ENCODE assay signal across 23 mouse cellular contexts in the genomic region with DNA sequence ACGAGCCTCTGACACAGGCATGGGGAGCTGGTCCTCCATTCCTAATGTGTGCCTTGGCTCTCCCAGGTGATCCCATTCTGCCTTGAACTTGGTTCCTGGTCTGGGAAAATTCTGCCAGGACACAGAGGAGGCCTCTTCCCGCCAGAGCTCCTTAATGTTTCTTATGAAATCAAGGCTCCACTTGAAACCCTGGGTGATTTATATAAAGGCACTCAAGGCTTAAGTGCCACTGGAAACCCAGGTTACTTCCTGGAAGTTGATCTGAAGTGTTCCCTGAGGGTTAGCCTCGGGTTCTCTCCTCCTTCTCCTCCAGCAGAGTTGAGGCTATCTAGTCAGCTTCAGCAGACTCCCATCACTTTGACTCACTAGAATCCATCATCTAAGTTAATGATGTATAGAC.
"Had no signal": no experiment of that assay in that cellular context is flagged by ENCODE, and none has a peak within 500 bp of the region (broad histone marks: within the 10 kb centered on the region; RNA-seq: fewer than 3 reads in every experiment).

No protein-coding gene starts in this region.

- ATAC-seq: forebrain, postnatal 0 days; hindbrain, postnatal 0 days; intestine, embryonic 16.5 days had no signal

- H3K27me3 ChIP-seq: heart, embryonic 13.5 days; heart, embryonic 15.5 days; kidney, embryonic 15.5 days had no signal

- DNase-seq: forebrain, postnatal 0 days; gastrocnemius, postnatal 14 days; gastrocnemius, postnatal 36 days; heart, adult 18-20 months; heart, postnatal 14 days; heart, postnatal 36 days; kidney, adult 11 months; kidney, adult 2 months; kidney, adult 9 months; kidney, postnatal 14 days; kidney, postnatal 36 days had no signal

- H3K4me2 ChIP-seq: heart, embryonic 11.5 days; heart, embryonic 13.5 days; heart, embryonic 15.5 days; hindbrain, embryonic 13.5 days; hindbrain, embryonic 15.5 days; kidney, embryonic 15.5 days; limb, embryonic 12.5 days had no signal

- H3K36me3 ChIP-seq: heart, embryonic 13.5 days; heart, embryonic 15.5 days; hindbrain, embryonic 13.5 days; hindbrain, embryonic 15.5 days; kidney, embryonic 15.5 days; limb, embryonic 10.5 days; limb, embryonic 12.5 days had no signal

- H3K27ac ChIP-seq: heart, embryonic 13.5 days; heart, embryonic 15.5 days; hindbrain, embryonic 13.5 days; hindbrain, embryonic 15.5 days; hindbrain, postnatal 0 days; kidney, embryonic 15.5 days; kidney, postnatal 0 days; left cerebral cortex, adult 2 months; limb, embryonic 10.5 days; limb, embryonic 12.5 days had no signal

- H3K9ac ChIP-seq: forebrain, postnatal 0 days; heart, embryonic 13.5 days; heart, embryonic 15.5 days; hindbrain, embryonic 13.5 days; hindbrain, embryonic 15.5 days; kidney, embryonic 15.5 days; limb, embryonic 12.5 days had no signal

- H3K4me3 ChIP-seq: heart, embryonic 13.5 days; heart, embryonic 15.5 days; hindbrain, embryonic 13.5 days; hindbrain, embryonic 15.5 days; kidney, embryonic 15.5 days; left cerebral cortex, adult 2 months; limb, embryonic 10.5 days; limb, embryonic 12.5 days had no signal

- H3K9me3 ChIP-seq: heart, embryonic 13.5 days; heart, embryonic 15.5 days; hindbrain, embryonic 13.5 days; hindbrain, embryonic 15.5 days; kidney, embryonic 15.5 days; limb, embryonic 10.5 days; limb, embryonic 12.5 days had no signal
